Mouse (Mus musculus): ENCODE measurements around the gene Abi3.
"Not testable (repeated sequence)": the region's sequence is repeated elsewhere in the genome, so short reads cannot be mapped to it uniquely, and the experiment has no call there.

The Abi3 gene

GRCm38 (mm10) chr11:95842074-95842681 is at the start of gene Abi3:
Gene Abi3 (minus strand): TSS chr11:95842476.
- DNase-seq = peak; percentile 86

GRCm38 (mm10) chr11:95890462-95891051 is 48.3 kb upstream of the Abi3 start:
- no peak for DNase-seq

- not testable (repeated sequence) for DNase-seq
Measured at GRCm38 (mm10) chr11:95879861-95880260, 37.6 kb upstream of the Abi3 start.

DNA sequence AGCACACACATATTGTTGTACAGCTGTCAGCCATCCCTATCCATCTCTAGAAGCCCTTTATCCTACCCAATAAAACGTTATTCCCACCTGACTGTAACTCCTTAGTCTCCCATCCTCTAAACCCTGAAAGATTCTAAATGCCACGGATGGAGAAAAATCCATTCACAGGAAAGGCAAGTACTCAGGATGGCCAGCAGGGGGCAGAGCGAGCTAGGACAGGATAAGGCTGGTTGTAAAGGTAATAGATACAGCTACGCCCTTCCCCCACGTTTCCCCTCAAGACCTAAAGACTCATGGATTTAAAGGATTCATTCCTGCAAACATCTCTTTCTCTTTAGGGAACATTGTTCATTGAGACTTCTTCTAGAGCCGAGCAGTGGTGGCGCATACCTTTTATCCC is 34.0 kb upstream of the Abi3 start:
- DNase-seq = peak; percentile 83

GRCm38 (mm10) chr11:95875804-95876203 is 33.5 kb upstream of the Abi3 start:
- peak; percentile 50 for DNase-seq

- no peak for DNase-seq
Measured at GRCm38 (mm10) chr11:95869918-95870470, 27.7 kb upstream of the Abi3 start.

- DNase-seq = no peak
Measured at GRCm38 (mm10) chr11:95869442-95869841, 27.2 kb upstream of the Abi3 start.

GRCm38 (mm10) chr11:95861397-95861796 is 19.1 kb upstream of the Abi3 start:
- DNase-seq = no peak

- no peak for DNase-seq
Measured at GRCm38 (mm10) chr11:95860071-95860490, 17.8 kb upstream of the Abi3 start.

GRCm38 (mm10) chr11:95859468-95859855 is 17.2 kb upstream of the Abi3 start:
- DNase-seq = peak; percentile 80

DNA sequence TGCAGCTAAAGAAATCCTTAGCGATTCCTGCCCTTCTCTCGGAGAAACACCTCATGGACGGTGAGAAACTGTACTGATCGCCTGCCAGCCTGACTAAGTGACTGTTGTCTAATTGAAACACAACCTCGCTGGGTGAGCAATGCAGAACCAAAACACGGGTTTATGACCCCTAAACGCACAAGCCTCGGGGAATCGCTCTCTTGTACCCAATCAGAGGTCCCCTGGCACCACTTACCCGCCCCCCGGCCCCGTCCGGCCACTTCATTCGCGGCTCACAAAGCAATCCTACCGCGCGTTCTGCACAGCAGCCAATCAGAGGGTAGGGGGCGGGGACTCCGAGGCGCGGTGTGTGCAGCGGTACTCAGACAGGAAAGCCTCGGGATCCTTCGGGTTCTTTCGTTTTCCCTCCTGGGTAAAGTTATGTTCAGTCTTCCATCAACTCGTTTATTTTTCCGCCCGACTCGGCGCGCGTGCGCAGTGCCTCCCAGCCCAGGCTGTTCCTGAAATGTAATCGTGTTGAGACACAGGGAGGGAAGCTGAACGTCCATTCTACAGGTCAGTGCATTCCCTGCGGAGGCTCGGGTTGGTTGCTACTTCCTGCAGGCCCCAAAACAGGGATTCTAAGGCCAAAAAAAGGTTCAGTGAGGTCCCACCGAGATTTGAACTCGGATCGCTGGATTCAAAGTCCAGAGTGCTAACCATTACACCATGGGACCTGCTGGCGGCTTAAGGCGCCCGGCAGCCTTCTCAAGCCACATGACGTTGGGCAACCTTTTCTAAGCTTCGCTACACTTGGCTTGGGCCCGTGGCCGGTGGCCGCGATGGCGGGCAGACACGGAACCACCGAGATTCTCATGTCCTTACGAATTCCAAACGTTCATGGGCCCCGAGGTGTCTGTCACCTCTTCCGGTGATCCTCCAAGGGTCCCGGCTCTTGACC is 16.5 kb upstream of the Abi3 start:
- DNase-seq = peak; percentile 96

- DNase-seq = no peak
Measured at GRCm38 (mm10) chr11:95857716-95858527, 15.6 kb upstream of the Abi3 start.

- DNase-seq = no peak
Measured at GRCm38 (mm10) chr11:95857306-95857705, 15.0 kb upstream of the Abi3 start.

DNA sequence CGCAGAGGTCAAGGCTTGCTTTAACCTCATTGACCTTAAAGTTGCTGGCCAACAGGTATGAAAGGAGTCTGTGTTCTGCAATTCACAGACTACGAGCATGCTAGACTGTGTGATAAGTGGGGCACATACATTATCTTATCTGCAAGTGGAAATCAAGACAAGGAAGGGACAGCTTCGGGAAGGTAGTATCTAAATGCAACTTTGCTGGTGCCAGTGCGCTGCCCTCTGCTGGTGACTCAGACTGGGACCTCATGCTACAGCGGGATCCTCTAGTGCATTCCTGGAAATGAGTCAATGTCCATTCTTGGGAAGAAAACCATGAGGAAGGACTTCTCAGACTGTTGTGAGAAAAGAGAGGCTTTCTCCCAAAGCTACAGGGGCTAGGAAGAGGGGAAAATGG is 11.4 kb upstream of the Abi3 start:
- DNase-seq = peak; percentile 88

GRCm38 (mm10) chr11:95850898-95851297 is 8.6 kb upstream of the Abi3 start:
- DNase-seq = no peak

DNA sequence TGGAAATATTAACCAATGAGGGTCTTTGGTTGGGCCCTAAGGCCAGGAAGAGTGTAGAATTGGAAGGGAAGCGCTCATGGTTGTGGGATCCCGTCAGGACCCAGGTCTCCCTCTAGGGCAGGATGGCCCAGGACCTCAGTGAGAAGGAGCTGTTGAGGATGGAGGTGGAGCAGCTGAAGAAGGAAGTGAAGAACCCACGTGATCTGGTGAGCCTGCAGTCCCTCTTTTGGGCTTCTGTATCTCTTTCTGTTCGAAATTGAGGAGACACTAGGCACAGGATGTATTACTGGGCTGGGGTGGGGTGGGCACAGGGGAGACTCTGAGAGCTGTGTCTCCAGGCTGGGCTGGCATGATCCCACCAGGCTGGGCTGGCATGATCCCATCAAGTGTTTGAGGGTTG is 2.7 kb upstream of the Abi3 start:
- no peak for DNase-seq

DNA sequence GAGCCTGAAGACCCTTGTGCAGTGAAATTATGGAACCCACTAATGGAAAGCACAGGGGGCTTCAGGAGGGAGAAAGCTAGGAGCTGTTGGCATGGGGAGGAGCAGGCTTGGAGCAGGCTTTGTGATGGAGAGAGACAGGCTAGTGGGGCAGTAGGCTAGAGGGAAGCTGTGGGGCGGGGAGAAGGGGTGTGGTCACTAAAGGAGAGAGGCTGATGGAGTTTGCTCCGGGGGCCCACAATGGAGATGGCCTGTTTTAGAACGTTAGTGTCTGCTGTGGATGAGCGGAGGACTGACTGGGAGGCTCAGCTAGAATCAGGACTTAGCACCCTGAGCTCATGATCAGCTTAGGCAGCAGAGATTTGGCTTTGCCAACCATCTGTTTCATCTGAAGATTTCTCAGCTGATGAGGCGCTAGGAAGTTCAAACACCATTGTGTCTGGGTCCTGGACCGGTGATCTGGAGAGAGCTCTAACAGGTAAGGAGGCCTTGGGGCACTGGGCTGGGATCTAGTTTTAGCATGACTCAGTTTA is 1.2 kb upstream of the Abi3 start:
- DNase-seq = no peak

- peak; percentile 41 for DNase-seq
Measured at GRCm38 (mm10) chr11:95842953-95843352, 677 bp upstream of the Abi3 start.

DNA sequence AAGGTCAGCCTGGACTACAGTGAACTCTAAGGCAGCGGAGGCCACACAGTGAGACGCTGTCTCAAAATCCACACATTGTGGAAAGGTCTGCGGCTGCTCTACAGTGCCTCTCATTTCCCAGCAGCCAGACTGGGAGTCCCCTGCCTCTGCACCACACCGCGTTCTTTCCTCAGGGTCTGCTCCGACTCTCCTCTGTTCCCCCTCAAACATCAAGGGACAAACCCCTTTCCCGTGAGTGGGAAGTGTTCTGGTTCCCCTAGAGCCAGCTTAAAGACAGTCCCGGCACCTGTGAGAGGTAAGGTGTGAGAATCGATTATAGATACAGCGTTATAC is 812 bp downstream of the Abi3 start:
- peak; percentile 53 for DNase-seq

- DNase-seq = no peak
Measured at GRCm38 (mm10) chr11:95840694-95841497, 1.4 kb downstream of the Abi3 start.
